Mouse (Mus musculus): ENCODE measurements around the gene Tnnt1. TPM values are rescaled to one million over a fixed set of nuclear protein-coding genes. Genes with fewer than 3 reads are reported as not detected.
A peak's percentile ranks its signal among the peaks of the same experiment; 100 is the strongest.

The Tnnt1 gene
- total RNA-seq, 2 experiments from 2014 or later: 16.1 to 22.3 TPM

DNA sequence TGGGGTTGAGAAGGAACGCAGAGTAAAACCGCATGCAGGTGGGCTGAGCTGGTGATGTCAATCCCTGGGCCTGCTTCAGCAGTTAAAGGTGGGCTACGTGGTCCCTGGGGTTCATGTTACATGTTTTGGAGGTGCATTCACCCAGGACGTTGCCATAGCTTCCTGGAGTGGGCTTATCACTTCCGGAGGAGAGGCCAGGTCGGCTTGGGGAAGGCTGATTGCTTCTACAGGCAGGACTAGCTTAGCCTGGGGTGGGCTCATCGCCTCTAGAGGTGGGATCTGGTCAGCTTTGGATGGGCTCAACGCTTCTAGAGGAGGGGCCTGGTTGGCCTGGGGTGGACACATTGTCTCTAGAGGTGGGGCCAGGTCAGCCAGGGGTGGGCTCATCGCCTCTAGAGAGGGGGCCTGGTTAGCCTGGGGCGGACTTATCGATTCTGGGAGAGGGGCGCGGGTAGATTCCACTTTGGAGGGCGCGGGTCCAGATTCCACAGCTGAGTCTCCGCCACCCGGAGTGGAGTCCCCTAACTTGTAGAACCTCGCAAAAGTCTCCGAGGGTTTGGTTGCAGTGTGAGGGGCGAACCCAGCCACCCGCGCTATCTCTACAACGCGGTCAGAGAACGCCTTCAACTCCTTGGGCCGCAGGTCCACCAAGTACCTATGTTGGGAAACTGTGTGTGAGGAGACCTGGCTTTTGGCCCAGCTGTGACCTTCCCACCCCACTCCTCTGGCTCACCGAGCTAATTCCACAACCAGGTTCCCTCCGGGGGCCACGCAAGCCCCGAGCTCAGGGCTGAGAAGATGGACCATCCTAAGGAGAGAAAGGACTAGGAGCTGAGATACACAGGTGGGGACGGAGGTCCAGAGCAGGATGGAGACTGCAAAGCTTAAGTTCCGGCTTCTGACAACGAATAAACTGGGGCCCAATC lies 7.3 kb upstream of the Tnnt1 start:
- ATAC-seq (replicated peaks; ENCODE audit: poor library complexity, severe bottlenecking): no peak

DNA sequence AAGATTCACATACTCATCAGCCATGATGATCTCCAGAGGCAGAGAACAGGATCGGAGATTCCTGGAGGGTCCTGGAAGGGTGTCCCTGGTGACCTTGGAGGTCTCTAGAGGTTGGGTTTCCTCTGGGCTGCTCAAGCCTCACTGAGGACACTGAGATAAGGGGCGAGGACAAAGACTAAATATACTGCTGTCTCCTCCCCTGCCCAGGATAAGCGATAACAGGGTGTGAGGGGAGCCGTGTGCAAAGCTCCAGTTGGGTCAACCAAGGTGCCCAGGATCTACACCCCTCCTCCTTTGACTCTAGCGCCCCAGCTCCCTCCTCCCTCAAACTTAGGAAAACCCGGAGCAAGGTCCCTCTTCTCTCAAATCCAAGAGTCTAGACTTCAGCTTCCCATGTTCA lies 6.1 kb upstream of the Tnnt1 start:
- ATAC-seq (replicated peaks; ENCODE audit: poor library complexity, severe bottlenecking): no peak

DNA sequence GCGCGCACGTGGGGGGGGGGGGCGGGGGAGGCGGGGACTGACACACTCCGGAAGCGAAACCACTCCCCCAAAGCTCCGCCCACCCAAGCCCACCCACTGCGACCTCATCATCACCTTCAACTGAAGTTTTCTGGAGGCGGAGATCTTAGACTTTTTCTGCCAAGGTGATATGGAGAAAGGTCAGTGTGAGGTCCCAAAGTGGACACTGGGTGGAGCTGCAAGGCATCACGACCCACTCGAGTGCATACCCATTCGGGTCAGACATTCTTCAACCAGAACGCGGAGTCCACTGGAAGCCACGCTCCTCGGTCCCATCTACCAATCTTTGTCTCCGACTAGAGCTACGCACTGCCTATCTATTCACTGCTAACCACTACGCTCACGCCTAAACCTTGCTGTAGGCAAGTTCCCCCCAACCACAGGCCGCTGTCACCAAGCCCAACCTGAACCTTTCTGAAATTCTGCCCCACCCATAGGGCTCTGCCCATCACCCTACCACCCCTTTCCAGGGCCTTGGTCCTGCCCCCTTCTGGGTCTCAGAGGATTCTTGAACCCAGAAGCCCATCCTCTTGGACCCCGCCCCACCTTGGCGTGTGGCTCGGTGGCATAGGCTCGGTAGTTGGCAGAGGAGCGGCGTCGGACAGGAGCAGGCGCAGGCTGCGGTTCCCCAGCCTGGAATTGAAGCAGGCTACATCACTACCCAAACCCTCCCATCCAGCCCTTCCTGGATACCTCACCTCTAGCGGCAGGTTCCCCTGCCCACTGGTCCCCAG lies 5.2 kb upstream of the Tnnt1 start:
- no peak for ATAC-seq (replicated peaks; ENCODE audit: poor library complexity, severe bottlenecking)

DNA sequence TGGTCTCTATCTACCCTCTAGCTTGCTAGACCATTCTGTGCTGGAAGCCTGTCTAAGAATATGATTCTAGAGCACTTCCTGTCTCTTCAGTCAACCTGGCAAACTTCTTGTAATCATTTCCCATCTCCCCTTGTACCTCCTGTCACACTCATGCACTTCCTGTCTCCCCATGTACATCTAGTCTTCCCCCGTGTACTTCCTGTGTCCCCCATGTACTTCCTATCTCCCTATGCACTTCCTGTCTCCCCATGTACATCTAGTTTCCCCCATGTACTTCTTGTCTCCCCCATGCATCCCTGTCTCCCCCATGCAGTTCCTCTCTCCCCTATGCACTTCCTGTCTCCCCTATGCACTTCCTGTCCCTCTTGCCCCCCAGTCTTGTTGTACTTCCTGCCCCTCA lies 2.3 kb upstream of the Tnnt1 start:
- ATAC-seq (replicated peaks; ENCODE audit: poor library complexity, severe bottlenecking): peak; percentile 31; the same call in 1 of the 2 replicates

DNA sequence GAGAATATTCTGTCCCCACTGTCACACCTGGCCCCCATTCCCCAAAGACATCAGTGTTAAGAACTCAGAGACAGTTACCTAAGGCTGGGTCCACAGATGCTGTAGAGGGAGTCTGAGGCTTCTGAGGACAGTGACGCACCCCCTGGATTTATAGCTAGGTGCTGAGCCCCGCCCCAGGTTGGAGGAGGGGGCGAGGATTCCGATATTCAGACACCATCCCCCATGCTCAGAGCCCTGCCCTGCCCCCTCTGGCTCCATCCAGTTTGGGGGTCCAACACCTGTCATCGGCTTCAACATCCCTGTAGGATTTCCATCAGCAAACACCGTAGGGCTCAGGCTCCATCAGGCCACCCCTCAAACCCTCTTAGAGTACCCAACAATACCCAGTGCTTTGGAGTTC lies 329 bp downstream of the Tnnt1 start:
- ATAC-seq (replicated peaks; ENCODE audit: poor library complexity, severe bottlenecking): no peak

DNA sequence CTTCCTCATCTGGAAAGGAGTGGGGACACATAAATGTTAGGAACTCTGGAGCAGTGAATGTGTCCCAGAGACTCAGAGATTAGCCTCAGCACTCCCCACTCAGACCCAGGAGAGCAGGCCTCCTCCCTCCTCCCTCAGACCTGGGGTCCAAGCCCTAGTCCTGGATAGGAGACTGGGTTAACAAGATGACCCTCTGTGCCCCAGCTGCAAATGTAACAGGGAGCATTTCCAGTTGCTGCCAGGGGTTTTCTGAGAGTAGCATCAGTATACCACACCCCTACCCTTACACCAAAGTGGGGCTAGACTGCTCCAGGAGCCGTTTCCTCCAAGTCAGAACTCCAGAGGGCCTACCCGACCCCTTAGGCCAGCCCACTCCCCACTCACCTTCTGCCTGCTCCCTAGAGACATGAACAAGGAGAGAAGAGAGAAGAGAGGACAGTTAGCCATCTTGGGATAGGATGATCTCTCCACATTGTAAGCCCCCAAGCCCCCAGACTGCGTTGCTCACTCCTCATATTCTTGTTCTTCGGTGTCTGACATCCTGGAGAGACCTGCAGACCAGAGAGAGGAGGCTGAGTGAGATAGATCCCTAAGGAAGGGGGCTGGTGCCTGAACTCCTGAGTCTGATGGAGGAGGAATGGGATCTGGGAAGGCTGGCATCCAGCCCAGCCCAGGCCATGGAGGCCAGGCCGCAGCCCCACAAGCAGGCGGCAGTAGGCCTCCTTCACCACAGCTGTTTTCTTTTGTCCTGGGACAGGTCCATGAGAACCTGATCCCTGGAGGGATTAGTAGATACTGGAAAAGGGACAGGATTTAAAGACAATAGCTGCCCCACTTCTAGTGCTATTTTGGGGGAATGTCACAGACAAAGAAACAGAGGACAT lies 2.1 kb downstream of the Tnnt1 start:
- no peak for ATAC-seq (replicated peaks; ENCODE audit: poor library complexity, severe bottlenecking)

DNA sequence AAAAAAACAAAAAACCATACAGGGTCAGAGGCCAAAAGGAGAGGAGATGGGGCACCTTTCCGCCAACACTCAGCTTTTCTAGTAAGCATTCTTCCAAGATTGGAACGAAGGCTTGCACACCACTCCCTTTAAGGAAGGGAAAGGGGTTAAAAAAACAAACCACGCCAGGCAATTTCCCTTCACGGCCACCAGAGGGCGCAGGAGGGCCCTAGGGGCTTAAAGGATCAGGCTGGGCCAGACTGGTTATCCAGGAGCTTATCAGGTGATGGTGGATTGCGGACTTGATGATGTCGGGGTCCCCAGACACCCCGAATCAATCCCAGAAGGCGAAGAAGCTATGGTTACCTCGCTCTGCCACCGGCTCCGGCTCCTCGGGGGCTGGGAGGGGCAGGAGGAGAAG lies 2.9 kb downstream of the Tnnt1 start:
- ATAC-seq (replicated peaks; ENCODE audit: poor library complexity, severe bottlenecking): peak; percentile 49

DNA sequence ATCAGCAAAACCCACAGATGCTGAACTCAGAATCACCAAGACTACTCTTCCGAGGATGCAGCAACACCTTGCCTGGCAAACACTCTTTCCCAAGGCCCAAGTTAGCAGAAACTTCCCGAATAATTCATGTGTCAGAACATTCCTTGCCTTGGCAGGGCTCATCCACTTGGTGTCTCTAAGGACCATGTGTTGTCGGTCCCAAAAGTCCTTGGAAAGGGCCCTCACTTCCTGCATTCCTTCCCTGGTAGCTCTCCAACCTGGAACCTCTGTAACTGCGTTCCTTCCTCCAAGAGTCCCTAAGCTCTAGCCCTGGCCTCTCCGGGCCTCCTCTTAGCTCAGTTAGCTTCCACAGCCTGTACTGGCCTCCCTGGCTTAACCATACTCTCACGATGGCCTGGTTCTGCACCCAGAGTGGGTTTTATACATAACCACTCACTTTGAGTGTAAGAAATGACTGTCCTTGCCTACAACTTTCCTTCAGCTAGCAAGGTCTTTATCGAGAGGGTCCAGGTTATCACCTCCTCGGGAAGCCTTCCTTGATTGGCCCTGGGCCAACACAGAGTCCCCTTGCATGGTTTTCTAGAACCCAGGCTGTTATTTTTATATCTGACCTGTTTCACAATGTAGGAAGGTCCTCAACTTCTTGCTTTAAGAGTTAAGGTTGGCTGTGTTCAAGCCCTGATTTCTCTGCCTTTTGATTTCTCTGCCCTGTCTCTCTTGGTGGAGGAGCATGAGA lies 4.5 kb downstream of the Tnnt1 start:
- no peak for ATAC-seq (replicated peaks; ENCODE audit: poor library complexity, severe bottlenecking)

DNA sequence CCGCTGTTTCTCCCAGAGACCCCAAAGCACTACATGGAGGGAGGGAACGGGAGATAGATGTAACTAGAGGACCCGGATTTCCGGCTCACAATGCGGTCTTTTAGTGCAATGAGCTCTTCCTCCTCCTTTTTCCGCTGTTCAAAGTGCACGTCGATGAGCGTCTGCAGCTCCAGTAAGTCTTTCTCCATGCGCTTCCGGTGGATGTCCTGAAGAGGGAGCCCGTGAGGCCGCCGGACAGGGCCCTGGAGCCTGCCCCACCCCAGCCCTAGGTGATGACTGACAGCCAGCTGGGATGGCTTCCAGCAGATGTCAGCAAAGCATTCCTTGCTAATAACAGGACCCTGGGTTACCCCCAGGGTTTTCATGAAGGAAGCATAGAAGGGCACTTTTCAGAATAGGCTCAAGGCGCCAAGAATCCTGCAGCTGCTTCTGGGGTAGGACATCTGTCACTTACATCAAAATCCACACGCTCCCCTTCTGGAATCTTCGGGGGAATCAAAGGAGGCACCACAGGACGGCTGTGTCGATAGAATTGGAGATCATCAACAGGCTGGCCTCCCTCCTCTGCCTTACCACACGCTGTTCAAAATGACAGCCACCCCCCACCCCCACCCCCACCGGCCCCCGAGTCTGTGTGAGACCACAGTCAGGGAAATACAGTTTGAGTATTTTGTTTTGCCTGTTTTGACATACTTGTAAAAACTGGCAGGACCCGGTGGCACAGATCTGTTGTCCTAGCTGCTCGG lies 6.1 kb downstream of the Tnnt1 start:
- ATAC-seq (replicated peaks; ENCODE audit: poor library complexity, severe bottlenecking): peak; percentile 88

DNA sequence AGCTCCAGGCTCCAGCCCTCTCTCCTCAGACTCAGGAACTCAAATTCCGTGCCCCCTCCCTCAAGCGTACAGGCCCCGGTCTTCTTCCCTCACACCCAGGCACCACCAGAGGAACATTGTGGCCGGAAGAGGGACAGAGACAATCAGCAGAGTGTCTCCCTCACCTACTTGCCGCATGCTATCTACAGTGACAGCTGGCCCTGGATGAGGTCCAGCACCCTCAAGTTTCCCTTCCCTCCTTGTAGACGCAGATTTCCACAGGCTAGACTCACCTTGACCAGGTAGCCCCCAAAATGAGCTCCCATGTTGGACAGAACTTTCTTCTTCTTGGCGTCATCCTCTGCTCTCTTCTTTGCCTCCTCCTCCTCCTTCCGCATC lies 7.5 kb downstream of the Tnnt1 start:
- ATAC-seq (replicated peaks; ENCODE audit: poor library complexity, severe bottlenecking): no peak

DNA sequence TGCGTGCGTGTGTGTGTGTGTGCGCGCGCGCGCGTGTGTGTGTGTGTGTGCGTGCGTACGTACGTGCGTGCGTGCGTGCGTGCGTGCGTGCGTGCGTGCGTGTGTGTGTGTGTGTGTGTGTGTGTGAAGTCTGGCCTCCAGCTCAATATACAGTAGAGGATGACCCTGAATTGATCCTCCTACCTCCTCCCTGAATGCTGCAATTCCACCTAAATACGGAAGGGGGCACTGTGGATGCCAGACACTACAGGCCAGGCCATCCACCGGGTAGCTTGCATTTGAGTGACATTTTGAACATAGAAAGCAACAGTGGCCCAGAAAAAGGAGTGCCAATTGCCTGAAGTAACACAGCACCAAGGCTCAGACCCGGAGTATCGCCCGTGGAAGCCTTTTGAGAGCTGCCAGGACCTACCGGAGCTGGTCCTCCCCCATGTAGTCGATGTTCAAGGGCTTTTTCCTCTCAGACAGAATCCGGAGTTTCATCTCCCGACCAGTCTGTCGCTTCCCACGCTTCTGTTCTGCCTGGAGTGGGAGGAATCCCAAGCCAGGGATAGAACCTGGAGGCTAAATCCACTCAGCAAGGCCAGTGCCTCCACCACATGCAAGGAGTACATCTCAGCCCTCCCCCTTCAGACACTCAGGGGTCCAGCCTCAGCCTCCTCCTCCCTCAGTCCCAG lies 8.0 kb downstream of the Tnnt1 start:
- ATAC-seq (replicated peaks; ENCODE audit: poor library complexity, severe bottlenecking): no peak

DNA sequence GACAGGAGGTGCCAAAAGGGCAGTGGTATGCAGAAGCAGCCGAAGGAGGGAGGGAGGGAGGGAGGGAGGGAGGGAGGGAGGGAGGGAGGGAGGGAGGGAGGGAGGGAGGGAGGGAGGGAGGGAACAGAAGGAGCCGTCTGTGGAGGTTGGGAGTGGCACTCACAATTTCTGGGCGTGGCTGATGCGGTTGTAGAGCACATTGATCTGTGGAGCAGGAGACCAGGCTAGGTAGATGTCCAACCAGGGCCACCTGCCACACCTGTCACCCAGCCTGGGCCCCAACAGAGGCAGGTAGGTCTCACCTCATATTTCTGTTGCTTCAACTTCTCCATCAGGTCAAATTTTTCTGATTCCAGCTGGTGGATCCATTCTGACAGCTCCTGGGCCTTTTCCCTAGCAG lies 9.0 kb downstream of the Tnnt1 start:
- no peak for ATAC-seq (replicated peaks; ENCODE audit: poor library complexity, severe bottlenecking)

DNA sequence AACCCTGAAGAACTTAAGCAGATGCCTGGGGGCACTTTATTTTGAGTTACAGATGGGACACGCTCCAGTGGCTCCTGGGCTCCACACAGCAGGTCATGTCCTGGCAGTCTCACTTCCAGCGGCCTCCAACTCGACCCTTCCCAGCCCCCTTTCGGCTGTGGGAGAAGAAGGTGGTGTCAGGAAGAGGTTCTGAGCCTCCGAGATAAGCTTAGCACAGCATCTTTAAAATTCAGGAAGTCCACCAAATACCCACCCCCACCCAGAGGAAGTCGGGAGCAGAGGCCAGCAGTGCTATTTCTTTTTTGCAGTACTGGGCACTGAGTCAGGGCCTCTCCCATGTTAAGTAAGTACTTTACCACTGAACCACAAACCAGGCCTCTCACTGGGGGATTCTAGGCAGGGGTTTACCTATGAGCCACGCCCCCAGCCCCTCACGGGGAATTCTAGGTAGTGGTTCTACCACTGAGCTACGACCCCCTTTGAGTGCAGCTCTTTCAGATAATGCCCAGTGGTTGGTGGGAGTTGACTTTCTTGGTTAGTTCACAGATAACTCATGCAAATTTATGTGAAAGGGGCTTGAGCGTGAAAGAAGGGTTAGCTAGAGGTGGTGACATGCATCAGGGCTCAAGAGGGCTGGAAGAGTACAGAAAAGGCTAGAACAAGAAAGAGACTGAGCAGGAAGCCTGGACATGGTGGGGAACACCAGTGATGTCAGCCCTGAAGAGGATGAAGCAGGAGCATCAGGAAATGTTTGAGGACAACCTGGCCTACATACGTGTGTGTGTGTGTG lies 11.3 kb downstream of the Tnnt1 start:
- ATAC-seq (replicated peaks; ENCODE audit: poor library complexity, severe bottlenecking): peak; percentile 32

DNA sequence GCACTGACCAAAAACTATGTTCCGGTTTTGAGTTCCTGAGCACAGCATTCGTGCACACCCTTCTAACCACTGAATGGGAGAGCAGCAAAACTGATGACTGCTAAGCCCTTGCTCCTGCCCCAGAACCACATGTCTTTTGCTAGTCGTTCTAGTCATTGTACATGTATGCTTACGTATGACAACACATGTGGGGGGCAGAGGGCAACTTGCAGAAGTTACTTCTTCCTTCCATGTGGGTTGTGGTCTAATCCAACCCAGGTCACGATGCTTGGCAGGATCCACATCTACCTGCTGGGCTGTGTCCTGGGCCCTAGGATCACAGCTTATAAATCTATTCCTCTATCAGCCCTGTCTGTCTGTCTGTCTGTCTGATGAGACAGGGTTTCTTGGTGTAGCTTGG lies 12.3 kb downstream of the Tnnt1 start:
- peak; percentile 7 for ATAC-seq (replicated peaks; ENCODE audit: poor library complexity, severe bottlenecking)

DNA sequence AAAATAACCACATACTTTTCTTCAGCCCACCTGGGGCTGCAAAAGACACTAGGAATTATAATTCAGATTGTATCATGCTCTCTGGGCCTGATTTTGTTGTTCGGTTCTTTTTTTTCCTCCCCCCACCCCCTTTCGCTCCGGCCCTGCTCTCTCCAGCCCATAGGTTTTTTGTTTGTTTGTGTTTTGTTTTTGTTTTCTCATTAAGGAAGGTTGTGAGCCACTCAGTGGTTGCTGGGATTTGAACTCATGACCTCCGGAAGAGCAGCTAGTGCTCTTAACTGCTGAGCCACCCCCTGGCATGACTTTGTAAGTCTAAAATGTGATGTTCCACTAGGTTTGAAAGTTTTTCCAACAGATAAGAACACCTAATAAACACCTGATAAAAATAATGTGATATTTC lies 13.1 kb downstream of the Tnnt1 start:
- ATAC-seq (replicated peaks; ENCODE audit: poor library complexity, severe bottlenecking): no peak

DNA sequence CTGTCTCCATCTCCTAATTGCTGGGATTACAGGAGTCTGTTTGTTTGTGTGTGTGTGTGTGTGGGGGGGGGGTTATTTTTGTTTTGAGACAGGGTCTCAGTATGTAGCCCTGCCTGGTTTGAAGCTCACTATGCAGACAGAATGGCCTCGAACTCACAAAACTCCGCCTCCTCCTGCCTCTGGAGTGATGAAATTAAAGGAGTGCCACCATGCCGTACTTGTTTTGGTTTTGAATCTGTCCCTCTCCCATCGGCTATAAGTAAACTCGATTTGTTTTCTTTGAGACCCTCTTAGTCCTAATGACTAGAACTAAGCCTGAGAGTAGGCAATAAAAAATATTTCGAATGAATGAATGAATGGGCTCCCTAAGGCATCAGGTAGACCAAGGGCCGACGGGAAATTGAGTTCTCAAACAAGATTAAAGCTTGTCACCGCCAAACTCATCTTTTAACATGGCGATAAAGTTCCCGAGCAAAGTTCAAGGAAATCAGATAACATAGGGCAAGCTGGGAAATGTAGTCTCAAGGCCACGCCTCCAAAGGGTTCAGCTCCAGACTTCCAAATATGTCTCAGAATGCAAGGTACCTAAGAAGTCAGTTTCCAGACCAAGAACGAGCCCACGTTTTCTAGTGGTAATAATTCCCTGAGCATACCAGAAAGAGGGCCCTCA lies 13.6 kb downstream of the Tnnt1 start:
- no peak for ATAC-seq (replicated peaks; ENCODE audit: poor library complexity, severe bottlenecking)
